In genomic region chr4:70259726-70260418, GRCm38 (mm10) we compare ENCODE assay signal across 12 mouse cellular contexts.
DNase-seq lines count a peak whose midpoint lies in the region; ATAC-seq lines count a peak whose summit lies in the region.
"Had no signal": no experiment of that assay in that cellular context is flagged by ENCODE, and none has a peak within 500 bp of the region (broad histone marks: within the 10 kb centered on the region; RNA-seq: fewer than 3 reads in every experiment).

No protein-coding gene starts in this region.

- no peak overlapping the region for H3K4me3 ChIP-seq in forebrain, embryonic 13.5 days
- no peak overlapping the region for H3K4me3 ChIP-seq in forebrain, embryonic 11.5 days (ENCODE audit: low read depth, low read length)
- H3K4me3 ChIP-seq in forebrain, embryonic 14.5 days (ENCODE audit: low read depth, low read length), result no peak overlapping the region
- H3K4me3 ChIP-seq: lung, embryonic 15.5 days had no signal

- peak; percentile 82 for ATAC-seq in forebrain, embryonic 13.5 days
- ATAC-seq in forebrain, embryonic 11.5 days (replicated peaks; ENCODE audit: low FRiP score), result no peak
- peak; percentile 80 for ATAC-seq in forebrain, embryonic 14.5 days
- no peak for ATAC-seq in erythroid progenitor cell, adult 5-6 weeks (replicated peaks; ENCODE audit: low FRiP score, poor library complexity, severe bottlenecking)

- no peak for DNase-seq in forebrain, embryonic 11.5 days (ENCODE audit: low spot score)
- DNase-seq in ZHBTc4 (ENCODE audit: low read depth, low spot score), result peak; percentile 8
- DNase-seq in forebrain, embryonic 14.5 days (ENCODE audit: low spot score), result peak; percentile 70
- peak; percentile 70 for DNase-seq in left cerebral cortex, postnatal 4 days
- DNase-seq in kidney, postnatal 25 days, result no peak
- no peak for DNase-seq in urinary bladder, postnatal 36 days (ENCODE audit: low spot score in 2 of 2)
- DNase-seq: adrenal gland, postnatal 14 days; B cell, adult 2 months; kidney, postnatal 36 days had no signal

- peaks cover 53% of the 10 kb centered on the region for H3K36me3 ChIP-seq in forebrain, embryonic 13.5 days (ENCODE audit: poor library complexity, severe bottlenecking)
- no peaks in the 10 kb centered on the region; the same call in 1 of the 2 replicates for H3K36me3 ChIP-seq in forebrain, embryonic 11.5 days (ENCODE audit: control insufficient read depth, insufficient read depth, low read length)
- peaks cover 52% of the 10 kb centered on the region for H3K36me3 ChIP-seq in forebrain, embryonic 14.5 days (ENCODE audit: control insufficient read depth, insufficient read depth, low read length)

- H3K4me2 ChIP-seq in forebrain, embryonic 13.5 days, result no peak overlapping the region
- H3K4me2 ChIP-seq in forebrain, embryonic 11.5 days (ENCODE audit: low read depth, low read length, severe bottlenecking), result no peak overlapping the region
- no peak overlapping the region for H3K4me2 ChIP-seq in forebrain, embryonic 14.5 days (ENCODE audit: low read length)
- H3K4me2 ChIP-seq: lung, embryonic 15.5 days had no signal

- no peak overlapping the region for H3K9ac ChIP-seq in forebrain, embryonic 13.5 days
- H3K9ac ChIP-seq in forebrain, embryonic 11.5 days (ENCODE audit: low read length), result no peak overlapping the region
- H3K9ac ChIP-seq in forebrain, embryonic 14.5 days (ENCODE audit: low read length), result no peak overlapping the region
- H3K9ac ChIP-seq: lung, embryonic 15.5 days had no signal

- intact Hi-C loops in left cerebral cortex, postnatal 4 days (cut with DNase I), result no loop called here

- H3K9me3 ChIP-seq in forebrain, embryonic 13.5 days (replicated peaks), result no peaks in the 10 kb centered on the region
- no peaks in the 10 kb centered on the region for H3K9me3 ChIP-seq in forebrain, embryonic 11.5 days (ENCODE audit: control insufficient read depth, low read length)
- H3K9me3 ChIP-seq in forebrain, embryonic 14.5 days (replicated peaks; ENCODE audit: control insufficient read depth, low read length), result no peaks in the 10 kb centered on the region
- H3K9me3 ChIP-seq: lung, embryonic 15.5 days had no signal

- peak overlapping the region; percentile 2; the same call in 1 of the 2 replicates for H3K27ac ChIP-seq in forebrain, embryonic 13.5 days
- no peak overlapping the region for H3K27ac ChIP-seq in forebrain, embryonic 11.5 days (ENCODE audit: low read depth, low read length)
- H3K27ac ChIP-seq in forebrain, embryonic 14.5 days (ENCODE audit: low read depth, low read length), result peak overlapping the region; percentile 44; the same call in 1 of the 2 replicates
- H3K27ac ChIP-seq: lung, embryonic 15.5 days had no signal

- WGBS in forebrain, embryonic 13.5 days, result 68% methylated on average over 3 of the region's 3 CpGs
- 89% methylated on average over 3 of the region's 3 CpGs for WGBS in forebrain, embryonic 11.5 days
- WGBS in forebrain, embryonic 14.5 days, result 63% methylated on average over 3 of the region's 3 CpGs

- peaks cover 15% of the 10 kb centered on the region for H3K4me1 ChIP-seq in forebrain, embryonic 13.5 days
- no peaks in the 10 kb centered on the region for H3K4me1 ChIP-seq in forebrain, embryonic 11.5 days (replicated peaks; ENCODE audit: control insufficient read depth, insufficient read depth, low read length)
- H3K4me1 ChIP-seq in forebrain, embryonic 14.5 days (ENCODE audit: control insufficient read depth, insufficient read depth, low read length), result peaks cover 10% of the 10 kb centered on the region
- H3K4me1 ChIP-seq: lung, embryonic 15.5 days had no signal

- no peaks in the 10 kb centered on the region for H3K27me3 ChIP-seq in forebrain, embryonic 13.5 days
- H3K27me3 ChIP-seq in forebrain, embryonic 11.5 days (ENCODE audit: control insufficient read depth, insufficient read depth, low read length), result no peaks in the 10 kb centered on the region
- H3K27me3 ChIP-seq in forebrain, embryonic 14.5 days (replicated peaks; ENCODE audit: control insufficient read depth, insufficient read depth, low read length), result no peaks in the 10 kb centered on the region
- H3K27me3 ChIP-seq: lung, embryonic 15.5 days had no signal

Comparison
In these comparisons a context has a peak if more than half of its experiments do, and no peak if none do; other contexts are left out.
1. ATAC-seq: peak in forebrain, embryonic 13.5 days (single experiment) and forebrain, embryonic 14.5 days (single experiment); none in forebrain, embryonic 11.5 days (single experiment) and erythroid progenitor cell, adult 5-6 weeks (single experiment).
2. DNase-seq: peak in ZHBTc4 (single experiment), forebrain, embryonic 14.5 days (single experiment) and left cerebral cortex, postnatal 4 days (single experiment); none in forebrain, embryonic 11.5 days (single experiment), kidney, postnatal 25 days (0 of 2) and urinary bladder, postnatal 36 days (0 of 2).